Mouse (Mus musculus) ES-E14 (cell line): ENCODE measurements around the gene Muc1. TPM values are rescaled to one million over a fixed set of nuclear protein-coding genes. Genes with fewer than 3 reads are reported as not detected.

ENCODE experiments used
- DNase-seq: peaks from one replicate; pipeline ENCODE4 v3.0.0-alpha.2; 2013; ENCODE audit warnings: low read depth, low spot score
- H3K27ac ChIP-seq: 2 replicates; pipeline ENCODE4 v1.5.1; 2012; ENCODE audit warnings: low read depth, mild to moderate bottlenecking, low read length, moderate library complexity, mixed read lengths; ENCODE audit not compliant: poor library complexity, insufficient read depth, severe bottlenecking
- H3K36me3 ChIP-seq: 2 replicates; pipeline ENCODE4 v1.6.1; 2012; ENCODE audit warnings: mild to moderate bottlenecking, low read length, moderate library complexity, mixed read lengths; ENCODE audit not compliant: control insufficient read depth, poor library complexity, insufficient read depth, severe bottlenecking
- H3K4me1 ChIP-seq, 2 experiments: fragments of 150-350 bp in 1 of 2; sonication (generic) in 1 of 2; 2 replicates each; pipeline ENCODE4 v1.6.1; 2012; ENCODE audit warnings: low read length in 2 of 2, mild to moderate bottlenecking in 1 of 2, mixed read lengths in 1 of 2; ENCODE audit not compliant: control insufficient read depth in 2 of 2, insufficient read depth in 2 of 2, poor library complexity in 1 of 2
- H3K4me3 ChIP-seq, 2 experiments: fragments of 150-350 bp in 1 of 2; sonication (generic) in 1 of 2; 2 replicates each; pipeline ENCODE4 v1.5.1; 2012; ENCODE audit warnings: low read length in 2 of 2, low read depth in 1 of 2, mild to moderate bottlenecking in 1 of 2, mixed read lengths in 1 of 2; ENCODE audit not compliant: insufficient read depth in 1 of 2, poor library complexity in 1 of 2, severe bottlenecking in 1 of 2
- H3K9ac ChIP-seq: 2 replicates; pipeline ENCODE4 v1.6.1; 2012; ENCODE audit warnings: low read depth, mild to moderate bottlenecking, low read length, mixed read lengths; ENCODE audit not compliant: poor library complexity, insufficient read depth, severe bottlenecking
- H3K9me3 ChIP-seq: fragments of 150-350 bp; sonication (generic); 2 replicates; pipeline ENCODE4 v1.6.1; 2012; ENCODE audit warnings: low read depth, mild to moderate bottlenecking, low read length; ENCODE audit not compliant: control insufficient read depth, insufficient read depth
- CHD2 ChIP-seq: IDR thresholded peaks from 2 replicates; pipeline ENCODE4 v1.6.1; 2014; ENCODE audit warnings: mild to moderate bottlenecking, low read depth, low read length, inconsistent platforms
- HCFC1 ChIP-seq: IDR thresholded peaks from 2 replicates; pipeline ENCODE4 v1.6.1; 2012; ENCODE audit warnings: low read length, inconsistent platforms, borderline replicate concordance; ENCODE audit not compliant: insufficient read depth
- MAFK ChIP-seq: IDR thresholded peaks from 2 replicates; pipeline ENCODE4 v1.6.1; 2014; ENCODE audit warnings: mild to moderate bottlenecking, low read depth, low read length, inconsistent platforms; ENCODE audit not compliant: insufficient read depth
- ZC3H11A ChIP-seq: IDR thresholded peaks from 2 replicates; pipeline ENCODE4 v1.6.1; 2012; ENCODE audit warnings: low read depth, mild to moderate bottlenecking, inconsistent platforms, low read length, borderline replicate concordance
- ZNF384 ChIP-seq: IDR thresholded peaks from 2 replicates; pipeline ENCODE4 v1.6.1; 2012; ENCODE audit warnings: low read depth, low read length, inconsistent platforms
- in situ Hi-C, 2 experiments: fragments of 600-800 bp; cut with MboI; formaldehyde crosslinking; loops; one replicate each; pipeline ENCODE4 v1.15.1; 2025; ENCODE audit warnings: low sequenced_read_pairs in 2 of 2, inconsistent platforms in 1 of 2; ENCODE audit not compliant: unreplicated experiment in 2 of 2
- total RNA-seq: library from RNA; depleted of rRNA; stranded (reverse); fragments of 300-350 nt; gene quantifications from 2 replicates; pipeline ENCODE4 v1.2.3, GENCODE M21; 2012; rRNA removed

Muc1 gene
- total RNA-seq, 1 experiment = 3.0 TPM

- Histone ChIP-seq H3K9me3 (no peaks in the 10 kb centered on the region), H3K9ac (peak overlapping the region; percentile 51; the same call in 1 of the 2 replicates), H3K4me3 (peak overlapping the region; percentile 59 to 74), H3K27ac (no peak overlapping the region), H3K4me1 (peaks cover 0 to 17% of the 10 kb centered on the region in 2 experiments; a peak in 1 of 4 replicates), H3K36me3 (no peaks in the 10 kb centered on the region)
- no peak for DNase-seq
- in situ Hi-C loops = no loop called here
- TF ChIP-seq ZC3H11A (no peak), HCFC1 (no peak), ZNF384 (no peak), CHD2 (no peak), MAFK (no peak)
Measured at GRCm38 (mm10) chr3:89280050-89280605, 51.3 kb downstream of the Muc1 start.

- Histone ChIP-seq H3K4me3 (peak within 1 kb of the TSS; percentile 59 to 74), H3K27ac (no peak within 1 kb of the TSS), H3K9me3 (no peaks in the 10 kb centered on the region), H3K4me1 (peaks cover 0 to 23% of the 10 kb centered on the region in 2 experiments; a peak in 3 of 4 replicates), H3K36me3 (no peaks in the 10 kb centered on the region), H3K9ac (peak within 1 kb of the TSS; percentile 51)
- TF ChIP-seq ZC3H11A = no peak
- DNase-seq = no peak
- in situ Hi-C loops = no loop called here
Measured at GRCm38 (mm10) chr3:89280606-89281511, 52.0 kb downstream of the Muc1 start, which contains the start of gene Efna1. Efna1 (minus strand) TSS chr3:89281142.

GRCm38 (mm10) chr3:89281579-89282290 lies 52.9 kb downstream of the Muc1 start:
- Histone ChIP-seq H3K4me1 (peaks cover 0 to 23% of the 10 kb centered on the region in 2 experiments; a peak in 3 of 4 replicates), H3K27ac (no peak overlapping the region), H3K9ac (no peak overlapping the region; the same call in 1 of the 2 replicates), H3K36me3 (no peaks in the 10 kb centered on the region), H3K9me3 (no peaks in the 10 kb centered on the region), H3K4me3 (peak overlapping the region; percentile 59 to 74; a peak in 2 of 4 replicates)
- DNase-seq = peak; percentile 88
- in situ Hi-C loops = no loop called here
- TF ChIP-seq ZNF384 (no peak), HCFC1 (no peak), CHD2 (no peak)

- no peak overlapping the region for H3K4me3 ChIP-seq
- no peaks in the 10 kb centered on the region for H3K9me3 ChIP-seq
- in situ Hi-C loops = no loop called here
- H3K4me1 ChIP-seq = peaks cover 0 to 25% of the 10 kb centered on the region in 2 experiments; a peak in 3 of 4 replicates
- no peaks in the 10 kb centered on the region for H3K36me3 ChIP-seq
- H3K27ac ChIP-seq = no peak overlapping the region
- TF ChIP-seq ZNF384 (no peak), CHD2 (no peak), MAFK (no peak), ZC3H11A (no peak), HCFC1 (no peak)
- DNase-seq = no peak
- H3K9ac ChIP-seq = no peak overlapping the region
Measured at GRCm38 (mm10) chr3:89282291-89282643, 53.4 kb downstream of the Muc1 start.

Other genes starting within 250 kb of the Muc1 start
- 13.3 and 14.6 TPM in 2 replicates for gene Rusc1, start 135.7 kb upstream of the Muc1 start, total RNA-seq
- gene Gm43738, start 128.0 kb upstream of the Muc1 start, total RNA-seq = 0.26 TPM in 1 of 2 replicates, not detected in the other
- 181 and 184 TPM in 2 replicates for gene Fdps, start 127.1 kb upstream of the Muc1 start, total RNA-seq
- 0.85 and 0.90 TPM in 2 replicates for gene Pklr, start 92.9 kb upstream of the Muc1 start, total RNA-seq
- 4.0 and 6.0 TPM in 2 replicates for gene Hcn3, start 68.9 kb upstream of the Muc1 start, total RNA-seq
- gene Clk2, start 64.3 kb upstream of the Muc1 start, total RNA-seq = 42.0 and 60.1 TPM in 2 replicates
- 83.2 and 102 TPM in 2 replicates for gene Scamp3, start 51.6 kb upstream of the Muc1 start, total RNA-seq
- 8.6 and 9.3 TPM in 2 replicates for gene Fam189b, start 45.9 kb upstream of the Muc1 start, total RNA-seq
- gene Gba, start 26.1 kb upstream of the Muc1 start, total RNA-seq = 69.3 and 89.7 TPM in 2 replicates
- gene Thbs3, start 13.9 kb upstream of the Muc1 start, total RNA-seq = 36.9 and 46.9 TPM in 2 replicates
- 234 and 251 TPM in 2 replicates for gene Mtx1, start 2.0 kb upstream of the Muc1 start, total RNA-seq
- 113 and 134 TPM in 2 replicates for gene Krtcap2, start 16.9 kb downstream of the Muc1 start, total RNA-seq
- gene Trim46, start 17.3 kb downstream of the Muc1 start, total RNA-seq = 3.1 and 5.3 TPM in 2 replicates
- gene Dpm3, start 30.3 kb downstream of the Muc1 start, total RNA-seq = 207 and 297 TPM in 2 replicates
- 17.0 and 27.0 TPM in 2 replicates for gene Slc50a1, start 41.5 kb downstream of the Muc1 start, total RNA-seq
- gene Efna1, start 52.1 kb downstream of the Muc1 start, total RNA-seq = 2.1 and 9.5 TPM in 2 replicates
- 7.5 and 12.5 TPM in 2 replicates for gene Efna3, start 93.9 kb downstream of the Muc1 start, total RNA-seq
- 24.0 and 41.9 TPM in 2 replicates for gene Efna4, start 109.0 kb downstream of the Muc1 start, total RNA-seq
- 56.3 and 59.1 TPM in 2 replicates for gene Adam15, start 120.9 kb downstream of the Muc1 start, total RNA-seq
- not detected in 2 replicates for gene Dcst2, start 132.9 kb downstream of the Muc1 start, total RNA-seq
- 0.09 and 0.16 TPM in 2 replicates for gene Dcst1, start 136.2 kb downstream of the Muc1 start, total RNA-seq
- 11.8 and 13.0 TPM in 2 replicates for gene Zbtb7b, start 165.7 kb downstream of the Muc1 start, total RNA-seq
- gene Lenep, start 173.7 kb downstream of the Muc1 start, total RNA-seq = not detected in 2 replicates
- 20.3 and 20.9 TPM in 2 replicates for gene Flad1, start 182.8 kb downstream of the Muc1 start, total RNA-seq
- 162 and 190 TPM in 2 replicates for gene Cks1b, start 189.3 kb downstream of the Muc1 start, total RNA-seq
- gene Shc1, start 189.4 kb downstream of the Muc1 start, total RNA-seq = 66.9 and 72.0 TPM in 2 replicates
- gene Pygo2, start 201.2 kb downstream of the Muc1 start, total RNA-seq = 39.2 and 50.3 TPM in 2 replicates
- gene Pbxip1, start 207.6 kb downstream of the Muc1 start, total RNA-seq = 19.3 and 20.8 TPM in 2 replicates
- gene Pmvk, start 225.5 kb downstream of the Muc1 start, total RNA-seq = 35.0 and 38.6 TPM in 2 replicates